Mouse (Mus musculus) layer of hippocampus, adult 18-20 months (tissue): ENCODE results near the gene Vps37b. TPM values are rescaled to one million over a fixed set of nuclear protein-coding genes. Genes with fewer than 3 reads are reported as not detected.

Experiments used
- DNase-seq, 2 experiments: peaks; one replicate each; pipeline ENCODE4 v3.0.0; 2022; ENCODE audit warnings: low spot score in 2 of 2
- total RNA-seq, 2 experiments: library from RNA; stranded (reverse); gene quantifications; 2 replicates each; pipeline ENCODE4 v1.2.3; 2021

Vps37b gene
- total RNA-seq, 2 experiments from 2014 or later: 38.0 to 43.9 TPM

- DNase-seq: no peak
Observed at GRCm38 (mm10) chr5:124004356-124005150, 27.5 kb downstream of the Vps37b start.

- DNase-seq: no peak
Observed at GRCm38 (mm10) chr5:124003375-124003774, 28.7 kb downstream of the Vps37b start.

DNA sequence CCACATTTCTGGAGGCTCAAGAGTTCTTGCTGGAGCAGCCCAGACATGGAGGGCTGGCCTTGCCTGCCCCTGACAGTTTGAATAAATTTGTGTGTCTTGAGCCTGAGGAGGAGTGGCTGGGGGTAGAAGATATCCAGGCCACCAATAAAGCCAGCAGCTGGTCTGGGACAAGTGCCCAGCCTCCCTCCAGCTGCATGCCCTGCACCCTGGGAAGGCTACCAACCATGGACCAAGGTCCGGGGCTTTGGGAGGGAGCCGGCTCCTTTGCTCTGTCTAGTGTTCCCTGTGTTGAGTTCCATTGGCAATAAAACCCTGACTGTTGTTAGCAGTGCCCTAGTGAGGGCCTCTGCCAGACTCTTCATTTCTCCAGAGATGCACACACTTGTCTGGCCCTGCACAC lies 29.2 kb downstream of the Vps37b start:
- DNase-seq: peak in 1 of 2 experiments; percentile 72

GRCm38 (mm10) chr5:124001274-124001673 lies 30.8 kb downstream of the Vps37b start:
- no peak for DNase-seq

DNA sequence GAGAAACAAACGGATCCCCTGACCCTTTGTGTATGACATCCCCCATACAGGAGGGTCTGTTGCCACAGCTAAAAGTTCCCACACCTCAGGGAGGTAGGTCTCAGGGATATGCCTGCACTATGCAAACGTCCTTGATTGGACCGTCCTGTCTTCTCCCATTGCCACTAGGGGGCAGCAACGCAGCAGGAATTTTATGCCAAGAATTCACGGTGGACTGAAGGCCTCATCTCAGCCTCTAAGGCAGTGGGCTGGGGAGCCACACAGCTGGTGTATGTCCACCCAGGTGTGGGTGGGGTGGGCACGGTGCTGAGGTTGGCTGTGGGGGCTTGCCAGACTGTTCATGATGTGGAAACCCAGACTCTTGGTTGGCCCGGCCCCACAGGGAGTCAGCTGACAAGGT lies 31.2 kb downstream of the Vps37b start:
- DNase-seq: peak; percentile 83 to 96

DNA sequence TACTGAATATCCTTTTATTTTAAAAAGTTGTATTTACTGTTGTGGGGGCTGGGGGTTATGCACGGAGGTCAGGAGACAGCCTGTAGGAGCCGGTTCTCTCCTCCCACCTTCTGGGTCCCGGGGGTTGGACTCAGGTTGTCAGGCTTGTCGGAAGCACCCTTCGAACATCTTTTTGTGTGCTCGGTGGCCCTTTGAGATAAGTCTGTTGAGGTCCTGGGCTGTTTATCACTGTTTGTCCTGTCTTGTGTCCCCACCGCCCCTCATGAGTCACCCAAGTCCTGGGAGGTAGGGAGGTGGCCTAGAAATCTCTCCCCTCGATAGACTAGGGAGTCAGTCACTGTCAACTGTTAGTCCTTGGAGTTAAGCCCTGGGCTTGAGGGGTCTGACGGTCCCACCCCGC lies 33.7 kb downstream of the Vps37b start:
- no peak for DNase-seq

GRCm38 (mm10) chr5:123997811-123998210 lies 34.3 kb downstream of the Vps37b start:
- no peak for DNase-seq

GRCm38 (mm10) chr5:123997211-123997751 lies 34.8 kb downstream of the Vps37b start:
- no peak for DNase-seq

DNA sequence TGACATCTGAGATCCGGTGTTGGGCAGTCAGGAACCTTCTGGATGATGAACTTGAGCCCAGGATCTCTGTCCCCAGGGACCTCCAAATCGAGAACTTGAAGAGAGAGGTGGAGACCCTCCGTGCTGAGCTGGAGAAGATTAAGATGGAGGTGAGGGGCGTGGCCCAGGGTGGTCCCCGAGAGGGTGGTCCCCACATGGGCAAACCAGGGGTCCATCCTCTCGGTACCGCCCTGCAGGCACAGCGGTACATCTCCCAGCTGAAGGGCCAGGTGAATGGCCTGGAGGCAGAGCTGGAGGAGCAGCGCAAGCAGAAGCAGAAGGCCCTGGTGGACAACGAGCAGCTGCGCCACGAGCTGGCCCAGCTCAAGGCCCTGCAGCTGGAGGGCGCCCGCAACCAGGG lies 35.4 kb downstream of the Vps37b start:
- DNase-seq: no peak

DNA sequence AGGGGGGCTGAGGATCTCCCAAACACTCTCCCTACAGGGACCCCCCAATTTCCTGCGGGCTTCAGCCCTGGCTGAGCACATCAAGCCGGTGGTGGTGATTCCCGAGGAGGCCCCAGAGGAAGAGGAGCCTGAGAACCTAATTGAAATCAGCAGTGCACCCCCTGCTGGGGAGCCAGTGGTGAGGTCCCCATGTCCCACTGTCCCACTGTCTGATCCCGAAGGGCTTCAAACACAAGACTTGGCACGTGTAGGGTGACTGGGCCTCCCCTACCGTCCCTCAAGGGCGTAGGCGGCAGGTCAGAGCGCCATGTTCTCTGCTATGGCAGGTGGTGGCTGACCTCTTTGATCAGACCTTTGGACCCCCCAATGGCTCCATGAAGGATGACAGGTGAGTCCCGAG lies 35.9 kb downstream of the Vps37b start:
- DNase-seq: no peak

- no peak for DNase-seq
Observed at GRCm38 (mm10) chr5:123995388-123995787, 36.7 kb downstream of the Vps37b start.

- DNase-seq: no peak
Observed at GRCm38 (mm10) chr5:123994468-123994867, 37.6 kb downstream of the Vps37b start.

- DNase-seq: peak; percentile 71 to 86
Observed at GRCm38 (mm10) chr5:123993263-123994036, 38.6 kb downstream of the Vps37b start.

DNA sequence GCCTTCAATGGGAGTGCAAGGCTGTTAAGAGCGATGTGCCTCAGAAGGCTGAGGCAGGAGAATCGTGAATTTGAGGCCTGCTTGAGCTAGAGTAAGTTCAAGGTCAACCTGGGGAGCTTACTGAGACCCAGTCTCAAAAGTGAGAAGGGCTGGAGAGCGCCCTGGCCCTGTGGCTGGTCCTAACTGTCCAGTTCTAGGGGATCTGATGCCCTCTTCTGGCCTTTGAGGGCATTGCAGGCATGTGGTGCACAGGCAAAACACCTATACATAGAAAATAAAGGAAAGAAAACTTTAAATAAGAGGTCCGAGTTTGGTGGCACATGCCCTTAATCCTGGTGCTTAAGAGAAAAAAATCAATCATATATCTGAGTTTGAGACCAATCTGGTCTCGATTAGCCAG lies 39.3 kb downstream of the Vps37b start:
- peak; percentile 69 to 90 for DNase-seq

DNA sequence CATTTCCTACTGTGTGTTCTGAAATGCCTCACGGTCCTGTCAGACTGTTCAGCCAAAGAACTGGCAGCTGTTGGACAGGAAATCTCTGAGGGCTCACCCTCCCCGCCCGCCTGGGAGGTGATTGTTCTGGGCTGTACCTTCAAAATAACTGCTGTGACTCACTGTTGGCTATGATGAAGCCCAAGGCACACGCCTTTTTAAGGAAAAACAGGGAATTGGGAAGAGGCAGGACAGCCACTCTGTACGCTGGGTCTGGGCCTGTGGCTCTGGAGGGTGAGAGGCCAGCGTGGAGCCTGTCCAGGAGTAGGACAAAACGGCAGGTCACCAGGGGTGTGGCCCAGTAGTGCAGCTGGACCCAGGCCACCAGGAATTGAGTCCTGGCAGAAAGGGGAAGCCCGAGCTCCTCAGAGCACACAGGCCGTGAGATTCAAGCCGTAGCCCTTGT lies 39.9 kb downstream of the Vps37b start:
- DNase-seq: no peak

DNA sequence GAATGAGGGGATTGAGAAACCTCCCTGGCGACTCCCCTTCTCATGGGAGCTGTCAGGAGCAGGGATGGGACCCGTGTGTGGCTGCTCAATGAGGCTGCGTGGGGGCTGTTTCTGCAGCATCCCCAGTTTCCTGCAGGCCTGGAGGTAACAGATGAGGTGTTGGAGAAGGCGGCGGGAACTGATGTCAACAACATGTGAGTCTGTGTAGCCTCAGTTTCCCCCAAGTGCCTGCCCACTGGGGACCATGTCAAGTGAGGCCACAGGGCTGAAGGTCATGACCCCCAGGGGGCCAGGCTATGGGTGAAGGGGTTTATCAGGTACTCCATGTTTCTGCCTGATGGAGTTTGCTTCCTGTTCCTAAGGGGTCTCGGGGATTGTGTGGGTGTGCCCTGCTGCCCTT lies 40.7 kb downstream of the Vps37b start:
- no peak for DNase-seq

GRCm38 (mm10) chr5:123989941-123990885 lies 41.9 kb downstream of the Vps37b start:
- DNase-seq: no peak

DNA sequence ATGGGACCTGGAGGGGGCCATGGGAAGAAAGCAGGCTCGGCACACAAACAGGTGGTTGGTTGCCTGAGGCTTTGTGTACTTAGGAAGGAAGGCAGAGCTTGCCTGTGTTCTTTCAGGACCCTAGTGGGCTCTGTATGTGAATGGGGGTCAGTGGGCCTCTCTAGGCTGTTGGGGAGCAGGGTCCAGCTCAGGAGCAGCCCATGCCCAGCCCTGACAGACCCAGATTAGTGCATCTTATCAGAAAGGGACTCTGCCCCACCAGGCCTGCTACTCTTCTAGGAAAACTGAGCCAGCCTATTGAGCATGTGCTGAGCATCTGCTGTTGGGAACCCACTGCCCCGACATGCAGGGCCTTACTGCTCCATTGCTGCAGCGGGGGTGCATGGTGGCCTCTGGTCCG lies 44.6 kb downstream of the Vps37b start:
- no peak for DNase-seq

DNA sequence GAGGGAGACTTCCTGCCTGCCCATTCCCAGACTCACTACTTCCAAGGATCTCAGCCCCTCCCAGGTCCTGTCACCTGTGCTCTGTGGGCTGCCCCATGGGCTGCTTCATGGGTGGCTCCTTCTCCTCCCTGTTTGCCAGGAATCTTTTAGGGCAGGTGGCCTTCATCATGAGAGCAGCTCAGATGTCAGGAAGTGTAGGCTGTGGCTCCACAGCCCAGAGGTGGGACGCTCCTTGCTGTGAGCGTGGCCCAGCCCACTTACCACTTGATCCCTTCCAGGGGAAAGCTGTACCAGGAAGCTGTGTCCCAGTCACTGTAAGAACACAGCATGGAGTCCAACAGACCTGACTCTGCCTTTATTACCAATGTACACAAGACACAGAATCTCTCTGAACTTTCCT lies 45.1 kb downstream of the Vps37b start:
- DNase-seq: no peak

DNA sequence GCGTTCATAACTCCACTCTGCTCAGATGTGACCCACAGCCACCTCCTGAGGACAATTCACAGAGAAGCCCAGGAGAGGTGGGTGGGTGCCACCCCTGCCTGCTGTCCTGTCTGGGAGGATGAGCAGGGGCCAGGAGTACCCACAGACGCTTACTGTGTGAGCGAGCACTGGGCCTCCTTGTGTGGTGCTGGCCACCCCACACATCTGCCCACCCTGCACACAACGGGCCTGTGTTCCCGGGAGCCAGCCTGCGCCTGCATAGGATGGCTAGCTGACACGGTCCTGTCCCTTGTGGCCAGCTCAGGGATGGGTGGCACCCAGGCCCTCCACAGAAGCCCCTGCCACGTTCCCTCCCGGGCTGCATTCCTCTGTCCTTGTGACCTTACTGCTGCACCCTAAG lies 46.6 kb downstream of the Vps37b start:
- no peak for DNase-seq

- no peak for DNase-seq
Observed at GRCm38 (mm10) chr5:123982838-123983237, 49.2 kb downstream of the Vps37b start.
